9 mouse cellular contexts compared by ENCODE assay signal in genomic region chr5:113054308-113054707, GRCm38 (mm10). TPM values are rescaled to one million over a fixed set of nuclear protein-coding genes. Genes with fewer than 3 reads are reported as not detected.
DNase-seq lines count a peak whose midpoint lies in the region; ATAC-seq and TF ChIP-seq lines count a peak whose summit lies in the region.
"Had no signal": no experiment of that assay in that cellular context is flagged by ENCODE, and none has a peak within 500 bp of the region (broad histone marks: within the 10 kb centered on the region; RNA-seq: fewer than 3 reads in every experiment).

No protein-coding gene starts in this region.

- H3K4me1 ChIP-seq in ES-E14 (ENCODE audit: control insufficient read depth in 2 of 2, insufficient read depth in 2 of 2, low read length in 2 of 2, poor library complexity in 1 of 2): peaks cover 0 to 2% of the 10 kb centered on the region in 2 experiments; a peak in 1 of 4 replicates
- 0 out of 2 replicates have a peak, but pooled peaks cover 6% of the 10 kb centered on the region for H3K4me1 ChIP-seq in forebrain, embryonic 16.5 days (replicated peaks; ENCODE audit: control insufficient read depth, insufficient read depth, low read length)

- peak; percentile 66 for DNase-seq in ES-E14 (ENCODE audit: low read depth, low spot score)
- DNase-seq in heart, postnatal 4 days: peak; percentile 91
- DNase-seq in layer of hippocampus, adult 18-20 months (ENCODE audit: low spot score in 2 of 2): peak; percentile 78 to 89
- DNase-seq in lung, postnatal 10 days: peak; percentile 87
- peak; percentile 83 for DNase-seq in retina, postnatal 1 day
- DNase-seq in urinary bladder, adult 2 months (ENCODE audit: low spot score): peak; percentile 69

- WGBS in forebrain, embryonic 16.5 days: 3% methylated on average over 16 of the region's 16 CpGs

- H3K4me2 ChIP-seq in forebrain, embryonic 16.5 days (ENCODE audit: low read length): no peak overlapping the region

- no peak overlapping the region for H3K4me3 ChIP-seq in ES-E14 (ENCODE audit: insufficient read depth in 1 of 2, low read depth in 1 of 2, low read length in 2 of 2, poor library complexity in 1 of 2, severe bottlenecking in 1 of 2)
- H3K4me3 ChIP-seq in forebrain, embryonic 16.5 days (replicated peaks; ENCODE audit: low read length): no peak overlapping the region

- ATAC-seq in cerebellum, adult (ENCODE audit: insufficient number of reproducible peaks, low FRiP score, low TSS enrichment): peak; percentile 36; the same call in 1 of the 2 replicates
- ATAC-seq in forebrain, embryonic 16.5 days: peak; percentile 79

- H3K9me3 ChIP-seq in ES-E14 (ENCODE audit: control insufficient read depth, insufficient read depth, low read depth, low read length): no peaks in the 10 kb centered on the region
- no peaks in the 10 kb centered on the region for H3K9me3 ChIP-seq in forebrain, embryonic 16.5 days (ENCODE audit: control insufficient read depth, low read length)

- no peak overlapping the region for H3K27ac ChIP-seq in ES-E14 (ENCODE audit: insufficient read depth, low read depth, low read length, poor library complexity, severe bottlenecking)
- no peak overlapping the region for H3K27ac ChIP-seq in forebrain, embryonic 16.5 days (ENCODE audit: low read length)

- H3K36me3 ChIP-seq in ES-E14 (ENCODE audit: control insufficient read depth, insufficient read depth, low read length, poor library complexity, severe bottlenecking): no peaks in the 10 kb centered on the region
- H3K36me3 ChIP-seq in forebrain, embryonic 16.5 days (ENCODE audit: control insufficient read depth, insufficient read depth): no peaks in the 10 kb centered on the region

- in situ Hi-C loops in ES-E14 (cut with MboI; ENCODE audit: low sequenced_read_pairs in 2 of 2, unreplicated experiment in 2 of 2): loop anchor here (5.0 to 25.0 kb wide), 4 partner anchors 170 to 617 kb away; partner anchors contain the start of gene Gm6588 (in 1 of the 2)

- H3K9ac ChIP-seq in ES-E14 (ENCODE audit: insufficient read depth, low read depth, low read length, poor library complexity, severe bottlenecking): no peak overlapping the region
- H3K9ac ChIP-seq in forebrain, embryonic 16.5 days (replicated peaks; ENCODE audit: low read depth, low read length): no peak overlapping the region

- H3K27me3 ChIP-seq in forebrain, embryonic 16.5 days (replicated peaks; ENCODE audit: control insufficient read depth, insufficient read depth, low read length): no peaks in the 10 kb centered on the region

TF ChIP-seq in ES-E14, 5 proteins besides CTCF, POLR2A, EP300 and RAD21:
- TF ChIP-seq ZC3H11A (IDR thresholded peaks at IDR 0.05; ENCODE audit: borderline replicate concordance, low read depth, low read length) (peak; percentile 81), HCFC1 (IDR thresholded peaks at IDR 0.05; ENCODE audit: borderline replicate concordance, insufficient read depth, low read length) (no peak), MAFK (IDR thresholded peaks at IDR 0.05; ENCODE audit: insufficient read depth, low read depth, low read length) (no peak), CHD2 (IDR thresholded peaks at IDR 0.05; ENCODE audit: low read depth, low read length) (no peak), ZNF384 (IDR thresholded peaks at IDR 0.05; ENCODE audit: low read depth, low read length) (no peak)

RNA-seq across cellular contexts. Expression of gene Crybb2, which starts 15.6 kb away (rescaled TPM):
- total RNA-seq in ES-E14 (2012; rRNA removed): not detected in 2 replicates
- not detected in 2 replicates for polyA plus RNA-seq in forebrain, embryonic 16.5 days (2015; fragmentation: Nextera tagmentation; extraction: Ambion mirVana)
- total RNA-seq in heart, postnatal 4 days (2021): not detected
- not detected for total RNA-seq in layer of hippocampus, adult 18-20 months (2021)
- polyA plus RNA-seq in urinary bladder, adult 2 months (2012; rRNA removed): not detected in 2 replicates
- polyA plus RNA-seq: gonadal fat pad, adult 2 months had no signal

RNA-seq across cellular contexts. Expression of gene Crybb3, which starts 27.1 kb away (rescaled TPM):
- total RNA-seq in ES-E14 (2012; rRNA removed): 0.42 and 1.2 TPM in 2 replicates
- 0.56 and 0.94 TPM in 2 replicates for polyA plus RNA-seq in forebrain, embryonic 16.5 days (2015; fragmentation: Nextera tagmentation; extraction: Ambion mirVana)
- 1 to 10 TPM; 1.4 to 1.7 TPM for total RNA-seq in heart, postnatal 4 days (2021)
- 1 to 10 TPM; 1.6 to 2.1 TPM for total RNA-seq in layer of hippocampus, adult 18-20 months (2021)
- polyA plus RNA-seq in urinary bladder, adult 2 months (2012; rRNA removed): 5.4 and 6.1 TPM in 2 replicates

RNA-seq across cellular contexts. Expression of gene Grk3, which starts 38.7 kb away (rescaled TPM):
- total RNA-seq in ES-E14 (2012; rRNA removed): 4.2 and 4.5 TPM in 2 replicates
- polyA plus RNA-seq in forebrain, embryonic 16.5 days (2015; fragmentation: Nextera tagmentation; extraction: Ambion mirVana): 16.3 and 25.1 TPM in 2 replicates
- 10 to 100 TPM; 16.9 to 19.8 TPM for total RNA-seq in heart, postnatal 4 days (2021)
- 10 to 100 TPM; 80.7 to 81.4 TPM for total RNA-seq in layer of hippocampus, adult 18-20 months (2021)
- polyA plus RNA-seq in urinary bladder, adult 2 months (2012; rRNA removed): 5.9 and 9.1 TPM in 2 replicates
